Mouse (Mus musculus): ENCODE measurements around the gene Zfp759. TPM values are rescaled to one million over a fixed set of nuclear protein-coding genes. Genes with fewer than 3 reads are reported as not detected.
"Not testable (repeated sequence)": the region's sequence is repeated elsewhere in the genome, so short reads cannot be mapped to it uniquely, and the experiment has no call there.

Zfp759 gene
- 1 to 10 TPM; 4.1 to 4.7 TPM for total RNA-seq (2021)
- 0.03 TPM in 1 of 2 replicates, not detected in the other for polyA plus RNA-seq (2012; rRNA removed)
- long read RNA-seq, partial matches to known transcripts, result 0 of 1 reads
- long read RNA-seq, other reads (novel, unspliced or antisense), result 0 of 1 reads

DNA sequence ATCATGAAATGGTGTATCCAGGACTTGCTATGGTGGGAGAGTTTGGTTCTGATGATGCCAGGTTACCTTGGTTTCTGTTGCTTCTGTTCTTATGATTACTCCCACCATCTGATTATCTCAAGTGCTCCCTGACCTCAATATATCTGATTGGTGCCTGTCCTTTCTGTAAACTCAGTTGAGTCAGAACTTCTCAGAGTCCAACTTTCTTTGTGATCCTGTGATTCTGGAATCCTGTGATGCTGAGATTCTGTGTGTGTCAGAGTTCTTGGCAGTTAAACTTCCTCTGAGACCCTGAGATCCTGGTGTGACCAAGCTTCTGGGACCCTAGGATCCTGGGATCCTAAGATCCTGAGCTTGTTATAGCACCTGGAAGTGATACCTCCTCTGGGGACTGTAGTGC is at the start of gene Zfp759:
TSS of gene Zfp759 (plus strand) at position 301 of the 400 bp plus-strand sequence.
- not testable (repeated sequence) for DNase-seq

DNA sequence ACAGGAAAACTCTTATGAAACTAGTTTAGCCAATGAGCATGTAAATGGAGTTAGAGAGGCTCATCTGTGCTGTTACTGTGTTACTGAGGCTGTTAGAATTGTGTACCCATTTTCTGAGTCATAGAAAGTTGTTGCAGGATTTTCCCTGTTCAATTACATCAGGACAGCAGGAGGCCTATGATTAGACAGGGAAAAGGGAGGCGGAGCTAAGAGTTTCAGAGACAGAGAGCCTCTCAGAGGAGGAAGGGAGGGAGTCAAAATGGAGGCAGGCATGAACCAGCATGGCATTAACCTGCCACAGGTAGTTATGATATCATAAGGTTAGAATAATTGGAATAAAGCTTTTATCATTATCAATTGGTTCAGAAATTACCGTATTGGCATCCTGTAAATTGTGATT is 48.7 kb upstream of the Zfp759 start:
- DNase-seq, result no peak

DNA sequence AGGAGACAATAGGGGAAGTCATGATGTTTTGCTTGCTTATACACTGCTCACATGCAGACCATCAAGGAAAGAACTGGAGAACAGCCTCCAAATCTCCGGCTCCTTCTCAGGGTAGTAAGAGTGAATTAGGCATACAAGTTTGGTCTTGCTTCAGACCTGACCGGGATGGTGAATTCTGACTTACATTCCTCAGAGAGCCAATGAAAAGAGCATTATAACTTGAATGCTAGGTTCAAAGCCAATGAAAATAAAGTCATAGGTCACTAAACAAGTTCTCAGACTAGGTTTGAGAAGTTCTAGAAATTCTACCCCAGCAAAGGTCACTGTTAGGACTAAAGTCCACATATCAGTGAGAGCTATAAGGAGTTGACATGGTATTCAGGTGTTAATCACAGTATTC is 44.2 kb upstream of the Zfp759 start:
- DNase-seq, result no peak

DNA sequence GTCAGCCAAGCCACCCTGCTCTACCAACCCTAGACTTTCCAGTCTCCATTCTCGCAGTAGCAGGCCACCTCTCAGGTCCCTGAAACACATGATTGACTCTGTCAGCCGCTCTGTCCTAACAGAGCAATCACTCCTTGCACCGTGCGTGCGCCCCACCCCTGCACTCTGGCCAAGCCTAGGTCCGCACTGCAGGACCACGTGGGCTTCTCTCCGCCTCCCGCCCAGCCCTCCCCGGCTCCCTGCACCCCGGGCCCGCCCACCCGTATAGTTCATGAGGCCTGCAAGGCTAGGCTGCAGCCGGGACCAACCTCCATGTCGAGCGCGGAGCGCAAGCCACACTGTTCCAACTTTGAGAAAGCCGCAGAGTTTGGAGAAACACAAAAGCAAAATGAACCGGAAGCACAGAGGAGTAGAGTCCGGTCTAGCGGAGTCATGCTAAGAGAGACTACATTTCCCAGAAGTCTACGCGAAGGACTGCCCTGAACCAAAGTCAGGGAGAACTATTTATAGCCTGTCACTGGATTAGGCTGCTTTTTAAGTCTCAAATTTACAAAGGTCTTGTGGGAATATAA is 40.2 kb upstream of the Zfp759 start:
- peak; percentile 91 for DNase-seq

DNA sequence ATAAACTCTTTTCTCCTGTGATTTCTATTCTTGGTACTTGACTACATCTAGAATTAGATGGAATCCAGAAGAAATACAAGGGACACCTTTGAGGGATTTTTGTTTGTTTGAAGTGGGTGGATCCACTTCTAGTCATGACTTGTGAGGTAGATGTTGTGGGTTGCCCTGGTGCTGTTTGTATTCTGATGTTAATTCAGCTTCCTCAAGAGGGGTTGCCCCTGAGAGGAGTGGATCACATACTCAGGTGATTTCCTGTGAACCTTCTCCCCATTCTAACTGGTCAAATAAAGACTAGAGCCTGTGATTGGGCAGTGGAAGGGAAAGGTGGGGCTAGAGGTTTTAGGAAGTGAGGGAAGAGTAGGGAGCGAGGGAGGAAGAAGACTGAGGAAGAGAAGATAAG is 39.5 kb upstream of the Zfp759 start:
- no peak for DNase-seq

DNA sequence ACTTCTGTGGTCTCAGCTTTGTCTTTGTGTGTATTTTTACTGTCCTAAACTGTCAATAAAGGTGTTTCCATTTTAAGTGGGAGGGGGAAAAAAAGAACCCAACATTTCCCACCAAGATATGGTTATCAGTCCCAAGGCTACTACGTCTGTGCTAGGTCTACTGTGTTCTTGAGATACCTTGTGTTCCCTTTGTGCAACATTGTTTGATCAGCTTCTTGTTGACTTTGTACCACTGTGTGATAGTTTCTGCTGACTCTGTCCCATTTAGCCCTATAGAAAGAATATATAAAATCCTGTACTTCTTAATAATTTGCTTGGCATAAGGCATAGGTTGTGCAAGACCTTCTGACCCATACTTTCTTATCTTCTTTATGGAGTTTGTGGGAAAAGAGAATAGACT is 31.3 kb upstream of the Zfp759 start:
- no peak for DNase-seq

DNA sequence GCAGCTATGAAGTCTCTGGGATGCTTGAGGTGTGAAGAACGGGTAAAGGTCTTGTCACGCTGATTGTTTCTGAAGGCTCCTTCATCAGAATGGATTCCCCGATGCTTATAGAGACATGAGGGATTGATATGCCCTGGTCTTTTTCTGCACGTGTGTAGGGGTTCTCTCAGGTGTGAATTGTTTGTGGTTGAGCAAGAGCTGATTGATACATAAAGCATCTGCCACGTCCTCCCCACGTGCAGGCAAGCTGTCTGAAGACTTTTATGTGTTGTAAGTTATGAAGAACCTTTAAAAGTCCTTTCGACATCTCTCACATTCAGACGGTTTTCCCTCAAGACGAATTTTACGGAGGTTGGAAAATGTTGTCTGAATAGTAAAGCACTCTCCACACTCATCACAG is 23.6 kb upstream of the Zfp759 start, which contains the start of gene Zfp708:
TSS of gene Zfp708 (minus strand) at position 101 of the 400 bp plus-strand sequence.
- DNase-seq, result no peak

DNA sequence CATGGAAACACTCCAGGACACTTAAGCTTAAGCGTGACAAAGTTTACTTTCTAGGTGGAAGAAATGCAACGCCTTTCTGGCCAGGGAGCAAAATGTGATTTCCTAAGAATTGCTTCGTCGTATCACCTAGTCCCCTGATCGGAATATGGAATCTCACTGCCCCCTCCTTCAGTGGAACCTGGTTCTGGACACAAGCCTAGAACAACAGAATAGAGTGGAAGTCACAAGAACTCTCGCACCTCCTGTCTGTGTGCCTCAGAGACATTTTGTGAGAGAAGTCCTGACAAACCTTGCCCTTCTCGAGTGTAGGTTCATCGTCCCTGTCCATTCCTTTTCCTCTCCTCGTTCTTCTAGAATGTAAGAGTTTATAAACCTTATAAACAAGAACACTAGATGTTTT is 13.8 kb upstream of the Zfp759 start:
- DNase-seq, result no peak

DNA sequence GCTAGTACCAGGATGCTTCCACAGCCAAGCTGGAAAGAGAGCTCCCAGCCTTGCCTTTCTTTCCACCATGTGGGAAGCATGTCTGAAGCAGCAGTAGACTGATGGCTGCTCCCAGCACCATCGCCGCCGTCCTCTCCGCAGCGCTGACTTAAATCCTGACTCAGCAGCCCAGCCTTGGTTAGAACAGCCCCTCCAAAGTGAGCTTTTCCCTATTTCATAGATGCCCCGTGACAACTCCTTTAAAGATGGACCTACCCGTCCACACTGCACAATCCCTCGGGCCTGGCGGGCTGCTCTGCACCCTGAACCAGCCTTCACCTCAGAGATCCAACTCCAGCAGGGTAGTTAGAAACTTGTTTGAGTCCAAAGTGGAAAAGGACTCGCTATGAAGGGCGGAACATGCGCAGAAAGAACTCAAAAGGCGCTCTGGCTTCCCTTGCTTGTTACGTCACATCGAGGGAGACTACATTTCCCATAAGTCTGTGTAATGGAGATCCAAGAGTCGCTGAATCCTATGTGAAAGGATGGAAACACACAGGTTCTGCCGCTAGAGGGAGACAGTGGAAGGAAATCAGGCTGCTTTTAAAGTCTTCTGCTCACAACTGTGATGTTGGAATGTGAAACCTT is 13.2 kb upstream of the Zfp759 start, which contains the start of gene Gm28557:
TSS of gene Gm28557 (minus strand) at position 411 of the 627 bp plus-strand sequence.
- peak; percentile 92 for DNase-seq

DNA sequence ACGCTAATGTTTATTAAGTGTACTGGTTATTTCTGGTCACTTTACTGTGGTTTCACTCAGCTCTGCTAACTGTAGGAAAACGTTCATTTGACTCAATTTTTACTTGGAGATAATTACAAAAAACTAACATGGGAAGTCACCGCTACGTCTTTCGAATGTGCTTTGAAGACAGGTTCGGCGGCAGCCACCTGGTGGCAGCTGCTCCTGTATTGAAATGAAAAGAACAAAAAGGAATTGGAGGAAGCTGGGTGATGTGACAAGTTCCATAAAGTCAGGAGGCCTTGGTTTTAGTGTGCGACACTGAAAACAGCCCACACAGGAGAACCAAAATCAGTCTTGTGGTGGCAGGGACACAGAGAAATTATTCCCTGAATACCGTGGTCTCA is 12.6 kb upstream of the Zfp759 start:
- no peak for DNase-seq

DNA sequence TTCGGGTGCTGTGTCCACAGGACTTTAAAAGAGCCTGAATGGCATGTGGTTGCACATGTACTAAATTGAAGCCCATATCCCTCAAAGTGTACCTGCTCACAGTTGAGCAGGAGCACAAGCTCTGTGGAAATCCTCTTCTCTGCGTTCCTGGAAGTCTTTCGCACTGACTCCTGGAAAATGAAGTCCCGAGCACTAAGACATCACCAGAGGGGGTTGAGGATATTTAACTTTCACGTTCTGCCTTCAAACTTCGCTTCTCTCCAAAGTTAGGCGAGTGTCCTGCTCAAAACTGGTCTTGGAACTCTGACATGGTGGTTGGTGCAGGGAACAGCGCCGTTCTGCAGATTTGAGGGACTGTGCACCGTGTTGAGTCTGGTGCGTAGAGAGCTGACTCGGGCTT is 9.4 kb upstream of the Zfp759 start:
- peak; percentile 32 for DNase-seq

DNA sequence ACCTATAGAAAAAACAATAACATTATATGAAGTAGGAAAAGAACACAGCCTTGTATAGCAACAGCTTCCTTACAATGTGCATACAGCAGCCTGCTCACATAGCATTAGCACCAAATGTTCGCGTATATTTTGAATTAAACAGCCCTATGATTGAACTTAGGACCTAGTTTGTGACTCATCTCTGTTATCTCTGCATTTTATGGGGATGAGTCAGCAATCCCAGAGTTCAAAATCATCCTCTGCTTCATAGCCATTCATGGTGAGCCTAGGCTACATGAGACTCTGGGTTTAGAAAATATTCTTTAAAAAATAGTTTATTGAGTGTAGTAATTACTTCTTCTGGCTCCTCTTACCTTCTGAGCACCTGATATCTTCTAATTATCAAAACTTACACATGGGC is 8.2 kb upstream of the Zfp759 start:
- no peak for DNase-seq

DNA sequence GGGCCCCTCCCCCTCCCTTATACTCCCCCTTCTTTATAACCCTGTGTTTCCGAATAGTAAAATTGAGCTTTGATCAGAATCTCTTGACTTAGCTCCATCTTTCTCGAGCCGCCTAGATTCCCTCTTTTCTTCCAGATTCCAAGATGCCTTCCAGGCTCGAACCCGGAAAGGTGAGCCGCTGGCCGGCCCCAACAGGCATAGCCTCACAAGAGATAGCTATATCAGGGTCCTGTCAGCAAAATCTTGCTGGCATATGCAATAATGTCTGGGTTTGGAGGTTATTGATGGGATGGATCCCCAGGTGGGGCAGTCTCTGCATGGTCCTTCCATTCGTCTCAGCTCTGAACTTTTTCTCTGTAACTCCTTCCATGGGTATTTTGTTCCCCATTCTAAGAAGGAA is 5.3 kb upstream of the Zfp759 start, which contains the start of gene Rslcan18:
TSS of gene Rslcan18 (minus strand) at position 101 of the 400 bp plus-strand sequence.
- not testable (repeated sequence) for DNase-seq

DNA sequence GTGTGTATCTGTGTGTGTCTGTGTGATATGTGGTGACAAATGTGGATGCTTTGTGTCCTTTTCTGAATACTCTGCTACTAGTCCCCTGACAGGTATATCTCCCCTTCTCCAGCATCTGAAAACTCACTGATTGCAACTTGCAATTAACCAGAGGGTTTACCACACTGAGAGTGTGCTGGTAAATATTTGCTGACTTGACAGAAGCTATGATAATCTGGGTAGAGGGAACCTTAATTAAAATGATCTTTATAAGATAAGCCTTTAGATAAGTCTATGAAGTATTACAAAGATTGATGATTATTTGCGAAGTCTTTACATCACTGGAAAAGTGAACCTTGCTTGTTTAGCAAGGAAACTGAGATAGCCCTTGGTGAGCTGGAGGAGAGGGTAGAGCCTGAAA is 3.0 kb downstream of the Zfp759 start:
- DNase-seq, result no peak

DNA sequence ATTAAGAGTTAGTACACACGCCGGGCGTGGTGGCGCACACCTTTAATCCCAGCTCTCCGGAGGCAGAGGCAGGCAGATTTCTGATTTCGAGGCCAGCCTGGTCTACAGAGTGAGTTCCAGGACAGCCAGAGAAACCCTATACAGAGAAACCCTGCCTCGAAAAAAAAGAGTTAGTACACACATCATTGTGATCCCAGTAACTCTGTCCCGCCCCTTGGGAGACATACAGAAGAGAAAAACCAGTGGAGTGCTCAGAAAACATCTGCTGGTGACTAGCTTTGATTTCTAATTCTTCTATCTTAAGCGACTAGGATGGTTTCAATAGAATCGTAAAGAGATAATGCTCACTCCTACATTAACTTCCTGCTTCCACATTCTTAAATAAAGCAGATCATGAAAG is 6.0 kb downstream of the Zfp759 start:
- DNase-seq, result not testable (repeated sequence)

DNA sequence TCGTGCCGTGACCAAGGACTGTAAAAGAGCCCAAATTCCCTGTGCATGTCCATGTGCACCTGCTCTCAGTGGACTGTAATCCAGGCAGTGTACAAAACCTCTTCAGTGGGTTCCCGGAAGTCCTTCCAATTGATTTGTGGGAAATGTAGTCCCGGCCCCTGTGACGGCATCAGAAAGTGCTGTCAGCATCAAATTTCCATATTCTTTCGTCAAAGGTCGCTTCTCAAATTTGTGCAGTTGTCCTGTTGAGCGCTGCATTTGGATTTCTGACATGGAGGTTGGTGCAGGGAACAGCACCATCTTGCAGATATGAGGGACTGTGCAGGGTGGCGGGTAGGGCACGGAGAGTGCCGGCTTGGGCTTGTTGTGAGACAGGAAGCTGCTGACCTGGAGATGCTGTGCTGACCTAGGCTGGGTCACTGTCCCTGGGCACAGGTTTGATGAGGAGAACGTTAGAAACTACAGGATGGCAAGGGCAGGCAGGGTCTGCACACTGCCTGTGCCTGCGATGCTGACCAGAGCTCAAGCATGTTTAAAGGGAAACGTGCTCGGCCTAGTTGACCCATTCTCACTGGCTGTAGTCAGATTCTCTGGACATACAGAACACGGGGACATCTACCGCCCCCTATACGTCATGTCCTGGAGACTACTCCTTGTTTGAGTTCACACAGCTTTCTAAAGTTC is 6.7 kb downstream of the Zfp759 start:
- peak; percentile 88 for DNase-seq

DNA sequence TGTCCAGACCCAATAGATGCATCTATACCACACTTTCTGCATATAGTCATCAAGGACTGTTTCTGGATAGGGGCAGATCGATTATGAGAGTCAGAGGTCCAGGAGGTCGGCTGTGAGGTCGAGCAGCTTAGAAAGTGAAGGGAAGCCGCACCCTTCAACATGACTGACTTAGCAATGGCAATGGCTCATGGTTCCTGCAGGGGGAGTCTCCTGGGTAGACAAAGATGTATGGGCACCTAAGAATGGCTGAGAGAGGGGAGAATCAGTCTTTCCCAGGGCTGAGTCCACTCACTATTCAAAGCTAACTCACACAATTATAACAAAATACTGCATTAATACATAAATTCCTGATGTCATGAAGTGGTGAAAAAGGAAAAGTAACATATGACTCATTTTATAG is 44.7 kb downstream of the Zfp759 start:
- not testable (repeated sequence) for DNase-seq

DNA sequence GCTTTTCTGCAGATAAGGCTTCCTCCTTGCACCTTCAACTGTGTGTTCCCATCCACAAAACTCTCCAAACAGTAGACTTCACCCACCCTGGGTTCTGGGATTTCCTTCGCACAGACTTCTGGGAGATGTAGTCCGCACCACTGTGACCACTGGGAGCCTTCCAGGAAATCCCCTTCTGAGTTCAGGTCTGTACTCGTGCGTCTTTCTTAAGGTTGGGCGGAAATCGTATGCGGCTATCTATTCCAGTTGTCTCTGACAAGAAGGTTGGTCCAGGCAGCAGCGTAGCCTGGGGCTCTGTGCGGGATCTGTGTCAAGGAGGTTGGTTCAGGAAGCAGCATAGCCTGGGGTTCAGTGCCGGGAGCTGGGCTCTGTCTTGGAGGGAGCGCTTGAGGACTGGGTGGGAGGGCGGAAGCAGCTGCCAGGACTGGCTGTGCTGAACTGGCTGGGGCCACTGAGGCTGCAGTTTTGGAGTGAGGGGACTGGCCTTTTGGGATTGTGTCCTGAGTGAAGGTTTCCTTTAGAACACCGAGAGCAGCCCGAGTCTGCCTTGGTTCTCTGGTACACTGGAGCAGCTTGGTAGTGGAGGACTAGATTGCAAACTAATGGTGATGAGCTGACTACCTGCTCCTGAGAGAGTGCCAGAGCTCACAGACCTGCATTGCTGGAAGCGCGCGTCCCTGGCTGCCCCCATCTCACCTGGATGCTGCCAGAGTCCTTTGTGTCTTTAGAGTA is 51.7 kb downstream of the Zfp759 start, which contains the start of gene Rsl1:
TSS of gene Rsl1 (plus strand) at position 192 of the 732 bp plus-strand sequence.
- DNase-seq, result peak; percentile 90

DNA sequence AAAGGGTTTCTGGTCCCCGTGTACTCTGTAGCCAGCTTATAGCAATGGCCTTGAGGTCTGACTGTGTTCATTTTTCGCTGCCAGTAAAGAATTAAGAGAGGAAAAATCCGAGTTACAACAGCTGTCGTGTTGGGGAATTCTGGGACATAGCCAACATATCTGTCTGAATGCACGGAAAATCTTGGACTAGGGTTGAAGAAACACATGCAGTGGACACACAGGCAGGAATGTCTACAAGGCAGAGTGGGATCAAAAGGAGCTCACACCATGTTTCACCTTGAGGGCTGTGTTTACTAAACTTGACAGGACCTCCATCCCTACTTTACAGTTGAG is 52.2 kb downstream of the Zfp759 start:
- peak; percentile 13 for DNase-seq
